Mouse (Mus musculus): ENCODE measurements around the gene Sytl4. TPM values are rescaled to one million over a fixed set of nuclear protein-coding genes. Genes with fewer than 3 reads are reported as not detected.

Sytl4 gene
- 8.6 TPM for polyA plus RNA-seq (2015; fragmentation: Illumina TruSeq; extraction: RNeasy Lipid Tissue Mini Kit (QIAGEN cat#74804); ENCODE audit: insufficient read depth, low read depth, low replicate concordance)

DNA sequence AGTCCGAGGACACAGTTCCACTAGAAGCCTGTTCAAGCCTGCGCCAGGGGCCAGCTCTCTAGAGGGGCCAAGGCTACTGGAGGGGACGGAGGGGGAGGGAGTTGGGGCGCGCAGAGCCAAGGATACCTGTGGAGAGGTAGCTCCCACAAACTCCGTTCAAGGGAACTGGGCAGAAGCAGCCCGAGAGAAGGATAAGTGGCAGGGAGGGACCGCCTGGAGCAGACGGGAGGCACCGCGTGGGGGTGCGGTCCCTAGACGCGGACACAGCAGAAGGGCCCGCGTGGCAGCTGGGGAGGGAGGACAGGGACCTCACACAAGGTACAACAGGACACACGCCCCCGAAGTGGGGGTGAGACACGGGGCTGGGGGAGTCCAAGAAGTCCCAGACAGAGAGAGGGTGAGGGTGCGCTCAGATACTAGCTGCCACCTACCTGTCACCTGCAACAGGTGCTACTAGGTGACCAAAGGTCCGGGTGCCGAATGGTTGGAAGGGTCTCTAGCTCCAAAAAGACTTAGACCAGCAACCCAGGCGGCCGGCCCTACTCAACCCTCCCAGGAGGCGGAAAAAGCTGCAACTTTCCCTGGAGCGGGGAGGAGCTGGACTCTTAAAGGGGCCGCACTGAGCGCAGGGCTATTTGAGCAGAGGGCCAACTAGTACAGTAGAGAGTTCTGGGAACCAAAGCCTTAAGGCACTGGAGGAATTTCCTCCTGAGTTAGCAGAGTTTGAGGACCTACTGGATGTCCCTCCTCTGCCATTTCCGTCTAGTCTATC lies at the start of gene Sytl4:
Sytl4 (minus strand) TSS at position 582 of the 772 bp plus-strand sequence.

DNA sequence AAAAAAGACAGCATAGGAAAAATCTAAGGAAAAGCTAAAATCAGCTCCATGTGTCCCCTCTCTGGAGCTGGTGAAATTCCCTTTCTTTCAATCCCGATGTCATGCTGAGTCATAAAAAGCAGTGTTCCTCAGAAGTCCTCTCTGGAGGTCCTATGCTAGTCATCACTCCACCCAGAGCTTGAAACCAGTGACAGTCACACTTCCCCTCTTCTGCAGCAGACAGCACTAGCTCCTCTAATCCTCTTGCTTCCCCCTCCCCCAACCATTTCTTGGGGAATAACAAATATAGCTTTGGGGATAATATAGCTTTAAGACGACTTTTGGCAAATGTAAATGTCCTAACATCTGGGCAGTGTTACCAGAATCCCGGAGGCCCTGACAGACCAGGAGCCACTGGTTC lies 73.4 kb downstream of the Sytl4 start, which contains the start of gene Srpx2:
Srpx2 (plus strand) TSS at position 166 of the 400 bp plus-strand sequence.

DNA sequence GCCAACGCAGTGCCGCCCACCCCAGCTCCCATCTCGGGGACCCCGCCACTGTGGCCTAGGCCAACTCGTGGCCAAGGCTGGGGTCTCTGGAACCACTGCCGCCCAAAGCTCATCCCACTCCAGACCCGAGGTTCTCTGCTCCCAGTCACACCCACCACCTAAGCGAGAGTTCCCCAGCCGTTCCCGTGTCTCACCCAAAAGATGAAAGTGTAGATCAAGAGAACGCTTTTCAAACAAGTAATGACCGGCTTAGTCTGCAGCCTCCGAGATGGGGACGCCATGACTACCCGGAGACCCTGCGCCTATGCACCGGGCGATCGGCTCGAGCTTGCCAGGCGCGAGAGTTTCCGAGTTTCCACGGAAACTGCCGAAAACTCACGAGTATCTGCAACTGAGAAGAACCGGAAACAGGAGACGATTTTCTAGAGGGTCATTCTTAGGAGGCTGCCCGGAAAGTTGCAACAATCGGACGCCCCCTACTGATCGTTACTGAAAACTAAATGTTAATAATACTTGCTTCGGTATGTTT lies 83.5 kb downstream of the Sytl4 start, which contains the start of gene Tspan6:
Tspan6 (minus strand) TSS at position 416 of the 529 bp plus-strand sequence.

Other genes starting within 250 kb of the Sytl4 start
- gene Tnmd, start 130.8 kb downstream of the Sytl4 start, polyA plus RNA-seq (2015; fragmentation: Illumina TruSeq; extraction: RNeasy Lipid Tissue Mini Kit (QIAGEN cat#74804); ENCODE audit: insufficient read depth, low read depth, low replicate concordance) = not detected
- gene Tspan6, start 83.4 kb downstream of the Sytl4 start, polyA plus RNA-seq (2015; fragmentation: Illumina TruSeq; extraction: RNeasy Lipid Tissue Mini Kit (QIAGEN cat#74804); ENCODE audit: insufficient read depth, low read depth, low replicate concordance) = 3.2 TPM
- gene Srpx2, start 73.4 kb downstream of the Sytl4 start, polyA plus RNA-seq (2015; fragmentation: Illumina TruSeq; extraction: RNeasy Lipid Tissue Mini Kit (QIAGEN cat#74804); ENCODE audit: insufficient read depth, low read depth, low replicate concordance) = 1.0 TPM
- gene Cstf2, start 77.4 kb upstream of the Sytl4 start, polyA plus RNA-seq (2015; fragmentation: Illumina TruSeq; extraction: RNeasy Lipid Tissue Mini Kit (QIAGEN cat#74804); ENCODE audit: insufficient read depth, low read depth, low replicate concordance) = 2.7 TPM
- 0.28 TPM for gene Xkrx, start 180.3 kb upstream of the Sytl4 start, polyA plus RNA-seq (2015; fragmentation: Illumina TruSeq; extraction: RNeasy Lipid Tissue Mini Kit (QIAGEN cat#74804); ENCODE audit: insufficient read depth, low read depth, low replicate concordance)
- gene Arl13a, start 205.7 kb upstream of the Sytl4 start, polyA plus RNA-seq (2015; fragmentation: Illumina TruSeq; extraction: RNeasy Lipid Tissue Mini Kit (QIAGEN cat#74804); ENCODE audit: insufficient read depth, low read depth, low replicate concordance) = not detected
- gene Nox1, start 240.1 kb upstream of the Sytl4 start, polyA plus RNA-seq (2015; fragmentation: Illumina TruSeq; extraction: RNeasy Lipid Tissue Mini Kit (QIAGEN cat#74804); ENCODE audit: insufficient read depth, low read depth, low replicate concordance) = not detected